Mouse (Mus musculus): Measurements from ENCODE around the gene Nsd1. TPM values are rescaled to one million over a fixed set of nuclear protein-coding genes. Genes with fewer than 3 reads are reported as not detected.

The Nsd1 gene
- total and polyA plus RNA-seq, 2 experiments from 2014 or later, result 48.2 to 104 TPM

DNA sequence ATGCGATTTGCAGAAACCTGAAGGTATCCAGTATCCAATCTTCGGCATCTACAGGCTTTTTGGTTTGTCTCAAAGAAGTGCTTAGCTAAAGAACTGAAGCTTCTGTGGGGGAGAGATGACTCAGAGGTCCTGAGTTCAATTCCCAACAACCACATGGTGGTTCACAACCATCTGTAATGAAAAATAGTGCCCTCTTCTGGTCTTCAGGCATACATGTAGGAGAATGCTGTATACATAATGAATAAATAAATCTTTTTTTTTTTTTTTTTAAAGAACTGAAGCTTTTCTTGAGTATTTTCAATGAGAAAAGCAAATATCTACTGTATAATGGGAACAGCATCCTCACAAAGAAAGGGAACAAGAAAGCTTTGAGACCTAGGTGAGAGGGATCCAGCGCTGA lies 49.1 kb downstream of the Nsd1 start:
- WGBS, result 95% methylated on average over 3 of the region's 3 CpGs
- no peak for DNase-seq
- no peak overlapping the region for H3K4me3 ChIP-seq (ENCODE audit: low read depth, low read length)
- no peaks in the 10 kb centered on the region for H3K4me1 ChIP-seq (ENCODE audit: insufficient read depth)
- H3K36me3 ChIP-seq (ENCODE audit: insufficient read depth), result peaks cover 14% of the 10 kb centered on the region
- no peak overlapping the region for H3K4me2 ChIP-seq (ENCODE audit: low read depth)
- TF ChIP-seq CTCF (IDR thresholded peaks at IDR 0.05; ENCODE audit: low read depth), result no peak
- H3K9ac ChIP-seq, result no peak overlapping the region
- no peak for ATAC-seq
- no peaks in the 10 kb centered on the region for H3K9me3 ChIP-seq (ENCODE audit: low read length)
- H3K27me3 ChIP-seq (ENCODE audit: insufficient read depth, low read length), result no peaks in the 10 kb centered on the region
- H3K27ac ChIP-seq (ENCODE audit: low read depth, low read length), result no peak overlapping the region

DNA sequence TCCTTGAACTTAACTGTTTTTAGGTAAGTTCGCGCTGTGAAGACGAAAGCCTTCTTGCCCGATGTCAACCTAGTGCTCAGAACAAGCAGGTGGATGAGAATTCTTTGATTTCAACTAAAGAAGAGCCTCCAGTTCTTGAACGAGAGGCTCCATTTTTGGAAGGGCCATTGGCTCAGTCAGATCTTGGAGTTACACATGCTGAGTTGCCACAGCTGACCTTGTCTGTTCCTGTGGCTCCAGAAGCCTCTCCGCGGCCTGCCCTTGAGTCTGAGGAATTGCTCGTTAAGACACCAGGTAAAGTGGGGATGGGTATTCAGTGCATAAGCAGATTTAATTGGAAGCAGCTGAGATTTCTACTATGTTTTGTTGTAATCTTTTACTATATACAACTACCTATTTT lies 51.9 kb downstream of the Nsd1 start:
- Histone ChIP-seq H3K27me3 (ENCODE audit: insufficient read depth, low read length) (no peaks in the 10 kb centered on the region), H3K36me3 (ENCODE audit: insufficient read depth) (peaks cover 21% of the 10 kb centered on the region), H3K4me2 (ENCODE audit: low read depth) (no peak overlapping the region), H3K9ac (no peak overlapping the region), H3K27ac (ENCODE audit: low read depth, low read length) (no peak overlapping the region), H3K4me1 (ENCODE audit: insufficient read depth) (no peaks in the 10 kb centered on the region), H3K9me3 (ENCODE audit: low read length) (no peaks in the 10 kb centered on the region), H3K4me3 (ENCODE audit: low read depth, low read length) (no peak overlapping the region)
- no peak for TF ChIP-seq CTCF (IDR thresholded peaks at IDR 0.05; ENCODE audit: low read depth)
- 94% methylated on average over 8 of the region's 8 CpGs for WGBS
- DNase-seq, result no peak
- ATAC-seq, result no peak

DNA sequence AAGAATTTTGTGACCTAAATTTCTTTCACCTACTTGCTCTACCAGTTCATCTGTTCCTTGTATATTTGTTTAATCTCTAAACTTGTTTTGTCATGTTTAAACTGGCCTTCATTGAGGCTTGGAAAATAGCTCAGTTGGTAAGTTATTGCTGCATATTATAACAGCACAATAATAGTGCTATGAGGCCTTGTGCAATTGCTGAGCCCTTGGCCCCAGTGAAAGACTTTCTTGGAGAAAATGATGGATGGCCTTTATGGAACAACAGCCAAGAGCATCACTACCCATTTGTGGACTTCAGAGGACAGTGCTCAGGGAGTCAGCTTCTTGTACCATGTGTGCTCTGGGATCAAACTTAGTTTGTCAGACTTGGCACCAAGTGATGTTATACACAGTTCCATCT lies 52.5 kb downstream of the Nsd1 start:
- Histone ChIP-seq H3K36me3 (ENCODE audit: insufficient read depth) (peaks cover 21% of the 10 kb centered on the region), H3K9ac (no peak overlapping the region), H3K9me3 (ENCODE audit: low read length) (no peaks in the 10 kb centered on the region), H3K4me3 (ENCODE audit: low read depth, low read length) (no peak overlapping the region), H3K4me1 (ENCODE audit: insufficient read depth) (no peaks in the 10 kb centered on the region), H3K27me3 (ENCODE audit: insufficient read depth, low read length) (no peaks in the 10 kb centered on the region), H3K27ac (ENCODE audit: low read depth, low read length) (no peak overlapping the region), H3K4me2 (ENCODE audit: low read depth) (no peak overlapping the region)
- DNase-seq (no peak), ATAC-seq (no peak)
- no peak for TF ChIP-seq CTCF (IDR thresholded peaks at IDR 0.05; ENCODE audit: low read depth)

DNA sequence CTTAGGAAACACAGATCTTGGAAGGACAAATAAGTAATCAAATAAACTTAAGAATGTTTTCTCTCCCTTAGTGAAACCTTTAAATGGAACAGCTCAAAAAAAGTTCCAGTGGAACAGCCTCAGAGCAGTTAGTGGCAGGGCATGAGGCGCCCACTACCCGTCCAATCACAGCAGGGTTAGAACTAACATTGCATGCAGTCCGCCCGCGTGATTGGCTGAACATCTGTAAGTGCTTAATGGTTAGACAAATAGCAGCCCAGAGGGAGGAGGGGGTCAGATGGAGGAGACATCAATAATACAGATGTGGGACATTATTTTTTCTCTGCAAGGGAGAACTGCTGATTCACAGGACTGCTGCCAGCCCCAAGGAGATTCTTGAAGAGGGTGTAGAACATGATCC lies 67.6 kb downstream of the Nsd1 start:
- no peak for DNase-seq
- H3K4me1 ChIP-seq (ENCODE audit: insufficient read depth), result no peaks in the 10 kb centered on the region
- no peak overlapping the region for H3K4me3 ChIP-seq (ENCODE audit: low read depth, low read length)
- peaks cover 44% of the 10 kb centered on the region for H3K36me3 ChIP-seq (ENCODE audit: insufficient read depth)
- H3K27ac ChIP-seq (ENCODE audit: low read depth, low read length), result no peak overlapping the region
- H3K4me2 ChIP-seq (ENCODE audit: low read depth), result no peak overlapping the region
- no peak overlapping the region for H3K9ac ChIP-seq
- no peaks in the 10 kb centered on the region for H3K9me3 ChIP-seq (ENCODE audit: low read length)
- 88% methylated on average over 5 of the region's 5 CpGs for WGBS
- TF ChIP-seq CTCF (IDR thresholded peaks at IDR 0.05; ENCODE audit: low read depth), result no peak
- no peaks in the 10 kb centered on the region for H3K27me3 ChIP-seq (ENCODE audit: insufficient read depth, low read length)
- no peak for ATAC-seq

DNA sequence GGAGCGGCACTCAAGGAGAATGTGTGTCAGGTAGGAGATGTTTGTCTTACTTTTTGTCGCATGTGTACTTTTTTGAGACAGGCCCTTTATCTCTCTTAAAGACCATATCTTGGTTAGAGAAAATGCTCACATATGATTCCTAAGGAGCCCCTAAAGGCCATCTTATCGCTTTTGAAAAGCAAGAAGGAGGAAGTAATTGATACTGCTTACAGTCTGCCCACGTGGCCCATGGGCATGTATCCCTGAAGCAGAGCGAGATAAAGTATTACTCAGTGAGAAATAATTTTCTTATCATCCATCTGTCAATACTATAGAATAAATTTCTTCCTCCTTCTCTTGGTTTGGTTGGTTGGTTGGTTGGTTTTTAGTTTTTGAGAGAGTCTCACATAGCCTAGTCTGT lies 68.1 kb downstream of the Nsd1 start:
- no peak overlapping the region for H3K4me2 ChIP-seq (ENCODE audit: low read depth)
- no peak for DNase-seq
- no peaks in the 10 kb centered on the region for H3K27me3 ChIP-seq (ENCODE audit: insufficient read depth, low read length)
- no peak for ATAC-seq
- H3K36me3 ChIP-seq (ENCODE audit: insufficient read depth), result peaks cover 43% of the 10 kb centered on the region
- no peak overlapping the region for H3K9ac ChIP-seq
- no peaks in the 10 kb centered on the region for H3K4me1 ChIP-seq (ENCODE audit: insufficient read depth)
- no peaks in the 10 kb centered on the region for H3K9me3 ChIP-seq (ENCODE audit: low read length)
- no peak overlapping the region for H3K4me3 ChIP-seq (ENCODE audit: low read depth, low read length)
- 94% methylated on average over 5 of the region's 5 CpGs for WGBS
- no peak for TF ChIP-seq CTCF (IDR thresholded peaks at IDR 0.05; ENCODE audit: low read depth)
- H3K27ac ChIP-seq (ENCODE audit: low read depth, low read length), result no peak overlapping the region

DNA sequence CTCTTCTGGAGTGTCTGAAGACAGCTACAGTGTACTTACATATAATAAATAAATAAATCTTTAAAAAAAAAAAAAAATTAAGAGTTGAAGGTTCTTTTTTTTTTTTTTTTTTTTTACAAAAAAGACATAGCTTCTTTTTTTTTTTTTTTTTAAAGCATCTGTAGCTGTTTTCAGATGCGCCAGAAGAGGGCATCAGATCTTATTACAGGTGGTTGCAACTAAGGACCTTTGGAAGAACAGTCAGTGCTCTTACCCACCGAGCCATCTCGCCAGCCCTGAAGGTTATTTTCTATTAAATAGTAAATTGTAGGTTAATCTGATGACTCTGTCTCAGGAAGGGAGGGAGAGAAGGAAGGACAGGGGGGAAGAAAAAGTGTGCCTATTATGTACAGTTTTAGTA lies 79.3 kb downstream of the Nsd1 start:
- DNase-seq, result peak; percentile 1
- Histone ChIP-seq H3K27ac (ENCODE audit: low read depth, low read length) (no peak overlapping the region), H3K4me3 (ENCODE audit: low read depth, low read length) (no peak overlapping the region), H3K36me3 (ENCODE audit: insufficient read depth) (peaks cover 51% of the 10 kb centered on the region), H3K9ac (no peak overlapping the region), H3K9me3 (ENCODE audit: low read length) (no peaks in the 10 kb centered on the region), H3K4me1 (ENCODE audit: insufficient read depth) (no peaks in the 10 kb centered on the region), H3K27me3 (ENCODE audit: insufficient read depth, low read length) (no peaks in the 10 kb centered on the region), H3K4me2 (ENCODE audit: low read depth) (no peak overlapping the region)
- no peak for TF ChIP-seq CTCF (IDR thresholded peaks at IDR 0.05; ENCODE audit: low read depth)
- ATAC-seq, result no peak
- WGBS, result 75% methylated on average over 3 of the region's 3 CpGs

DNA sequence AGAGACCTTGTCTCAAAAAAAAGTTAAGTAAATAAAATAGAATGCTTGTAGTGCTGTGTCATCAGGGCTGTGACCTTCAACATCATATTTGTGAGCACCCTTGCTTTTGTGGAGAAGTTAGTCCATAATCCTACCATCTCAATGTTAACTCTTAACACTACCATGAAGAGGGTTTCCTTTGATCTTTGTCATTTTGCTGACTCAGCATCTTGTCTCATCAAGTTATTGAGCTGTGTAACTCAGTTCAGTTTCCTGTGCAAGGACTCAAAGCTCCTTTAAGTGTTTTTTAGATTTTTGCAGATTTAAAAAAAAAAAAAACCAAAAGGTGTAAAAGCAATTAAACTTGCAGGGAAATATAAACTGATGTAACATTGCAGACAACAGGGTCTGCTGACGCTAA lies 87.2 kb downstream of the Nsd1 start:
- peaks cover 58% of the 10 kb centered on the region for H3K36me3 ChIP-seq (ENCODE audit: insufficient read depth)
- H3K4me3 ChIP-seq (ENCODE audit: low read depth, low read length), result no peak overlapping the region
- no peak for TF ChIP-seq CTCF (IDR thresholded peaks at IDR 0.05; ENCODE audit: low read depth)
- no peaks in the 10 kb centered on the region for H3K27me3 ChIP-seq (ENCODE audit: insufficient read depth, low read length)
- no peak overlapping the region for H3K4me2 ChIP-seq (ENCODE audit: low read depth)
- ATAC-seq (no peak), DNase-seq (no peak)
- no peak overlapping the region for H3K9ac ChIP-seq
- H3K9me3 ChIP-seq (ENCODE audit: low read length), result no peaks in the 10 kb centered on the region
- WGBS, result 91% methylated on average over 1 of the region's 1 CpGs
- H3K27ac ChIP-seq (ENCODE audit: low read depth, low read length), result no peak overlapping the region
- no peaks in the 10 kb centered on the region for H3K4me1 ChIP-seq (ENCODE audit: insufficient read depth)

DNA sequence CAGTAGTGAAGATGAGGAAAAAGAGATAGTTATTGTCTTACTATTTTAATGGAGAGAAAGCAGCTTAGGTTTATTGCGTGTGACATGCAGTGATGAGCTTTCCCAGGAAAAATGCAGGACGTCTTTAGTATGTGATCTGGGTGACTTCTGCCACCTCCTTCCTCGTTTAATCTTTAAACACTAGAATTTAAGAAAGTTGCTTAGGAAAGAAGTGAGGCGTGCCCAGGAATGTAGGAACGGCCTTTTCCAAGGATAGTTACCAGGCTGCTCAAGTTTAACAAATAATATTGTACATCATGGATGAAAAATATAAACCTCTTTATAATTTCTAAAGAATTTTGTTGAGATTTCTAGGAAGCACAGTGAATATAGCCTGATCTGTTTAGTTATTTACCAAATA lies 91.3 kb downstream of the Nsd1 start:
- no peak for TF ChIP-seq CTCF (IDR thresholded peaks at IDR 0.05; ENCODE audit: low read depth)
- Histone ChIP-seq H3K9me3 (ENCODE audit: low read length) (no peaks in the 10 kb centered on the region), H3K27ac (ENCODE audit: low read depth, low read length) (no peak overlapping the region), H3K27me3 (ENCODE audit: insufficient read depth, low read length) (no peaks in the 10 kb centered on the region), H3K9ac (no peak overlapping the region), H3K4me2 (ENCODE audit: low read depth) (no peak overlapping the region), H3K4me3 (ENCODE audit: low read depth, low read length) (no peak overlapping the region), H3K4me1 (ENCODE audit: insufficient read depth) (no peaks in the 10 kb centered on the region), H3K36me3 (ENCODE audit: insufficient read depth) (peaks cover 54% of the 10 kb centered on the region)
- 94% methylated on average over 5 of the region's 5 CpGs for WGBS
- ATAC-seq, result no peak
- DNase-seq, result no peak

Measured in forebrain, postnatal 0 days (tissue).